Mouse (Mus musculus) bone marrow macrophage, adult 2 months (primary cell): Measurements from ENCODE around the gene Ear14.

Source experiments
- CTCF ChIP-seq: IDR thresholded peaks from 2 replicates; pipeline ENCODE4 v1.5.1; 2012; ENCODE audit warnings: low read depth, mild to moderate bottlenecking, low read length, moderate library complexity
- POLR2A ChIP-seq: IDR thresholded peaks from 2 replicates; pipeline ENCODE4 v1.6.1; 2012; ENCODE audit warnings: mild to moderate bottlenecking, low read depth, low read length, borderline replicate concordance

GRCm38 (mm10) chr14:51253569-51253968, 50.4 kb downstream of the Ear14 start:
- no peak for TF ChIP-seq CTCF
- TF ChIP-seq POLR2A: no peak
